Mouse (Mus musculus): ENCODE data around the gene Ehmt2. TPM values are rescaled to one million over a fixed set of nuclear protein-coding genes. Genes with fewer than 3 reads are reported as not detected.

Ehmt2 gene
- polyA plus RNA-seq, 1 experiment from 2014 or later = 61.0 TPM

GRCm38 (mm10) chr17:34902895-34903294, 4.6 kb downstream of the Ehmt2 start:
- H3K27ac ChIP-seq (replicated peaks; ENCODE audit: low read depth, low read length) = no peak overlapping the region
- ATAC-seq (ENCODE audit: low read depth) (no peak), DNase-seq (ENCODE audit: low spot score) (no peak)
- WGBS = 91% methylated on average over 9 of the region's 9 CpGs
- no peaks in the 10 kb centered on the region for H3K27me3 ChIP-seq (replicated peaks; ENCODE audit: control insufficient read depth, insufficient read depth, low read length)
- H3K4me2 ChIP-seq (ENCODE audit: low read depth, low read length) = no peak overlapping the region
- no peak overlapping the region for H3K9ac ChIP-seq (ENCODE audit: low read depth, low read length)
- H3K4me3 ChIP-seq (ENCODE audit: low read depth, low read length) = no peak overlapping the region
- peaks cover 68% of the 10 kb centered on the region for H3K36me3 ChIP-seq (ENCODE audit: control insufficient read depth, insufficient read depth, low read length)
- no peaks in the 10 kb centered on the region for H3K9me3 ChIP-seq (ENCODE audit: control insufficient read depth, low read length)
- H3K4me1 ChIP-seq (ENCODE audit: control insufficient read depth, insufficient read depth, low read length) = no peaks in the 10 kb centered on the region

GRCm38 (mm10) chr17:34910982-34911381, 12.7 kb downstream of the Ehmt2 start:
- no peak overlapping the region for H3K27ac ChIP-seq (replicated peaks; ENCODE audit: low read depth, low read length)
- 88% methylated on average over 10 of the region's 10 CpGs for WGBS

GRCm38 (mm10) chr17:34911945-34912351, 13.7 kb downstream of the Ehmt2 start:
- Histone ChIP-seq H3K4me1 (ENCODE audit: control insufficient read depth, insufficient read depth, low read length) (no peaks in the 10 kb centered on the region), H3K36me3 (ENCODE audit: control insufficient read depth, insufficient read depth, low read length) (peaks cover 72% of the 10 kb centered on the region), H3K9ac (ENCODE audit: low read depth, low read length) (no peak overlapping the region), H3K27ac (replicated peaks; ENCODE audit: low read depth, low read length) (no peak overlapping the region), H3K4me2 (ENCODE audit: low read depth, low read length) (no peak overlapping the region), H3K27me3 (replicated peaks; ENCODE audit: control insufficient read depth, insufficient read depth, low read length) (no peaks in the 10 kb centered on the region), H3K9me3 (ENCODE audit: control insufficient read depth, low read length) (no peaks in the 10 kb centered on the region), H3K4me3 (ENCODE audit: low read depth, low read length) (no peak overlapping the region)
- ATAC-seq (ENCODE audit: low read depth) (peak; percentile 68), DNase-seq (ENCODE audit: low spot score) (peak; percentile 71)
- WGBS = 47% methylated on average over 5 of the region's 5 CpGs

More at GRCm38 (mm10) chr17:34910982-34911381, 12.7 kb downstream of the Ehmt2 start:
- Histone ChIP-seq H3K36me3 (ENCODE audit: control insufficient read depth, insufficient read depth, low read length) (peaks cover 82% of the 10 kb centered on the region), H3K9me3 (ENCODE audit: control insufficient read depth, low read length) (no peaks in the 10 kb centered on the region), H3K4me3 (ENCODE audit: low read depth, low read length) (no peak overlapping the region), H3K9ac (ENCODE audit: low read depth, low read length) (no peak overlapping the region), H3K4me1 (ENCODE audit: control insufficient read depth, insufficient read depth, low read length) (no peaks in the 10 kb centered on the region), H3K27me3 (replicated peaks; ENCODE audit: control insufficient read depth, insufficient read depth, low read length) (no peaks in the 10 kb centered on the region), H3K4me2 (ENCODE audit: low read depth, low read length) (no peak overlapping the region)
- ATAC-seq (ENCODE audit: low read depth) = no peak
- no peak for DNase-seq (ENCODE audit: low spot score)

- Histone ChIP-seq H3K27ac (replicated peaks; ENCODE audit: low read depth, low read length) (no peak within 1 kb of the TSS), H3K27me3 (replicated peaks; ENCODE audit: control insufficient read depth, insufficient read depth, low read length) (no peaks in the 10 kb centered on the region), H3K9me3 (ENCODE audit: control insufficient read depth, low read length) (no peaks in the 10 kb centered on the region), H3K4me1 (ENCODE audit: control insufficient read depth, insufficient read depth, low read length) (no peaks in the 10 kb centered on the region), H3K9ac (ENCODE audit: low read depth, low read length) (peak within 1 kb of the TSS; percentile 15; the same call in 1 of the 2 replicates), H3K4me3 (ENCODE audit: low read depth, low read length) (no peak within 1 kb of the TSS), H3K4me2 (ENCODE audit: low read depth, low read length) (no peak within 1 kb of the TSS), H3K36me3 (ENCODE audit: control insufficient read depth, insufficient read depth, low read length) (peaks cover 50% of the 10 kb centered on the region)
- 36% methylated on average over 18 of the region's 18 CpGs for WGBS
- DNase-seq (ENCODE audit: low spot score) = no peak
- no peak; the same call in 1 of the 2 replicates for ATAC-seq (ENCODE audit: low read depth)
These were observed 15.8 kb downstream of the Ehmt2 start, which contains the start of gene Slc44a4 for GRCm38 (mm10) chr17:34913930-34914665. Gene Slc44a4 (plus strand): TSS chr17:34914466.

- Histone ChIP-seq H3K27ac (replicated peaks; ENCODE audit: low read depth, low read length) (0 out of 2 replicates have a peak overlapping the region, but pooled peaks have one; percentile 10), H3K27me3 (replicated peaks; ENCODE audit: control insufficient read depth, insufficient read depth, low read length) (no peaks in the 10 kb centered on the region), H3K9ac (ENCODE audit: low read depth, low read length) (0 out of 2 replicates have a peak overlapping the region, but pooled peaks have one; percentile 14), H3K4me3 (ENCODE audit: low read depth, low read length) (no peak overlapping the region), H3K4me2 (ENCODE audit: low read depth, low read length) (no peak overlapping the region), H3K36me3 (ENCODE audit: control insufficient read depth, insufficient read depth, low read length) (peaks cover 37% of the 10 kb centered on the region), H3K4me1 (ENCODE audit: control insufficient read depth, insufficient read depth, low read length) (no peaks in the 10 kb centered on the region), H3K9me3 (ENCODE audit: control insufficient read depth, low read length) (no peaks in the 10 kb centered on the region)
- 18% methylated on average over 5 of the region's 11 CpGs for WGBS
- ATAC-seq (ENCODE audit: low read depth) (no peak), DNase-seq (ENCODE audit: low spot score) (no peak)
These were observed 17.2 kb downstream of the Ehmt2 start for GRCm38 (mm10) chr17:34915410-34915831.

- Histone ChIP-seq H3K9ac (ENCODE audit: low read depth, low read length) (no peak overlapping the region), H3K27me3 (replicated peaks; ENCODE audit: control insufficient read depth, insufficient read depth, low read length) (no peaks in the 10 kb centered on the region), H3K4me1 (ENCODE audit: control insufficient read depth, insufficient read depth, low read length) (no peaks in the 10 kb centered on the region), H3K9me3 (ENCODE audit: control insufficient read depth, low read length) (no peaks in the 10 kb centered on the region), H3K27ac (replicated peaks; ENCODE audit: low read depth, low read length) (no peak overlapping the region), H3K36me3 (ENCODE audit: control insufficient read depth, insufficient read depth, low read length) (peaks cover 28% of the 10 kb centered on the region), H3K4me2 (ENCODE audit: low read depth, low read length) (no peak overlapping the region), H3K4me3 (ENCODE audit: low read depth, low read length) (no peak overlapping the region)
- no peak for DNase-seq (ENCODE audit: low spot score)
- no peak for ATAC-seq (ENCODE audit: low read depth)
- WGBS = 85% methylated on average over 5 of the region's 5 CpGs
These were observed 18.0 kb downstream of the Ehmt2 start for GRCm38 (mm10) chr17:34916316-34916715.

- H3K4me2 ChIP-seq (ENCODE audit: low read depth, low read length) = no peak overlapping the region
These were observed 18.9 kb downstream of the Ehmt2 start for GRCm38 (mm10) chr17:34917188-34917587.

GRCm38 (mm10) chr17:34922939-34923338, 24.7 kb downstream of the Ehmt2 start:
- H3K27ac ChIP-seq (replicated peaks; ENCODE audit: low read depth, low read length) = no peak overlapping the region
- no peak for ATAC-seq (ENCODE audit: low read depth)
- H3K4me1 ChIP-seq (ENCODE audit: control insufficient read depth, insufficient read depth, low read length) = no peaks in the 10 kb centered on the region
- H3K9me3 ChIP-seq (ENCODE audit: control insufficient read depth, low read length) = no peaks in the 10 kb centered on the region
- no peaks in the 10 kb centered on the region for H3K27me3 ChIP-seq (replicated peaks; ENCODE audit: control insufficient read depth, insufficient read depth, low read length)
- no peak overlapping the region for H3K9ac ChIP-seq (ENCODE audit: low read depth, low read length)
- no peak for DNase-seq (ENCODE audit: low spot score)
- WGBS = 52% methylated on average over 6 of the region's 6 CpGs
- no peak overlapping the region for H3K4me2 ChIP-seq (ENCODE audit: low read depth, low read length)
- H3K36me3 ChIP-seq (ENCODE audit: control insufficient read depth, insufficient read depth, low read length) = no peaks in the 10 kb centered on the region
- no peak overlapping the region for H3K4me3 ChIP-seq (ENCODE audit: low read depth, low read length)

More at GRCm38 (mm10) chr17:34917188-34917587, 18.9 kb downstream of the Ehmt2 start:
- peaks cover 20% of the 10 kb centered on the region for H3K36me3 ChIP-seq (ENCODE audit: control insufficient read depth, insufficient read depth, low read length)
- no peaks in the 10 kb centered on the region for H3K27me3 ChIP-seq (replicated peaks; ENCODE audit: control insufficient read depth, insufficient read depth, low read length)
- WGBS = 73% methylated on average over 9 of the region's 9 CpGs
- DNase-seq (ENCODE audit: low spot score) = no peak
- H3K4me1 ChIP-seq (ENCODE audit: control insufficient read depth, insufficient read depth, low read length) = no peaks in the 10 kb centered on the region
- H3K27ac ChIP-seq (replicated peaks; ENCODE audit: low read depth, low read length) = no peak overlapping the region
- ATAC-seq (ENCODE audit: low read depth) = no peak
- no peaks in the 10 kb centered on the region for H3K9me3 ChIP-seq (ENCODE audit: control insufficient read depth, low read length)
- H3K4me3 ChIP-seq (ENCODE audit: low read depth, low read length) = no peak overlapping the region
- H3K9ac ChIP-seq (ENCODE audit: low read depth, low read length) = no peak overlapping the region

DNA sequence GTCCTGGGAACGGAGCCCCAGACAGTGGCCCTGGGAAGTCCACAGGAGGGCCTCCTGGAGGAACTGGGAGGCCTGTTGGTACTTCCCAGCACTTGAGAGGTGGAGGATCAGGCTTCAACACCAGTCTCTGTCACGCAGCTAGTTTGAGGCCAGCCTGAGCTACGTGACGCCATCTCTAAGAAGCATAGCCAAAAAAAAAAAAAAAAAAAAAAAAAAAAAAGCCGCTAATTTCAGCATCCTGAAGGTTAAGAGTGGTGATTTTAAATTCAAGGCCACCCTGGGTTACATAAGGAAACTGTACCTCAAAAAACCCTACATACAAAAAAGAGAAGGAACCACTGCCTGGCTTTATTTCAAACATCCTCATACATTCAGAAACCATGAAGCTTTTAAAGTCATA, 26.0 kb downstream of the Ehmt2 start:
- H3K27ac ChIP-seq (replicated peaks; ENCODE audit: low read depth, low read length) = no peak overlapping the region
- ATAC-seq (ENCODE audit: low read depth) (no peak), DNase-seq (ENCODE audit: low spot score) (no peak)
- H3K9me3 ChIP-seq (ENCODE audit: control insufficient read depth, low read length) = no peaks in the 10 kb centered on the region
- H3K27me3 ChIP-seq (replicated peaks; ENCODE audit: control insufficient read depth, insufficient read depth, low read length) = no peaks in the 10 kb centered on the region
- H3K9ac ChIP-seq (ENCODE audit: low read depth, low read length) = no peak overlapping the region
- 71% methylated on average over 5 of the region's 5 CpGs for WGBS
- no peaks in the 10 kb centered on the region for H3K4me1 ChIP-seq (ENCODE audit: control insufficient read depth, insufficient read depth, low read length)
- H3K36me3 ChIP-seq (ENCODE audit: control insufficient read depth, insufficient read depth, low read length) = no peaks in the 10 kb centered on the region
- no peak overlapping the region for H3K4me3 ChIP-seq (ENCODE audit: low read depth, low read length)
- no peak overlapping the region for H3K4me2 ChIP-seq (ENCODE audit: low read depth, low read length)
